ENCODE assay signal across 24 mouse cellular contexts in the genomic region with DNA sequence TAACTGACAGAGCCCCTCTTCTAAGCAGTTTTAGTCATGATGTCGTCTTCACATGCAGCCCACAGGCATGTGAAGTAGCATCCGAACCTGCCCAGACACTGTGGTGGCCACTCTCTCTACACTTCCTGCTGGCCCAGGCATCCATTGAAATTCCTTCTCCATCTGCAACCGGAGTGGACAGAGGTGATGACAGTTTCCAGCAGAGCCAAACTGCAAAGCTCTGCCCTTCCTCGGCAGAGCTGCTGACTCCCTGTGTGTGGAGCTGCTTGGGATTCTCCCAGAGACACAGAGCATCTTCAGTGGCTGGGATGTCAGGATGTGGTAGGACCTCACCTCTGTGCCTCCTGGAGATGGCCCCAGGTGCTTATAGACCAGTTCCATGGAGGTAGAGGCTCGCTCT. TPM values are rescaled to one million over a fixed set of nuclear protein-coding genes. Genes with fewer than 3 reads are reported as not detected.
"Had no signal": no experiment of that assay in that cellular context is flagged by ENCODE, and none has a peak within 500 bp of the region (broad histone marks: within the 10 kb centered on the region; RNA-seq: fewer than 3 reads in every experiment).

No protein-coding gene starts in this region.

RNA-seq across cellular contexts. Expression of gene Gm1604a, which starts 59.2 kb away (rescaled TPM):
- total RNA-seq: forebrain, postnatal 0 days; gastrocnemius, adult 18-20 months; gastrocnemius, adult 2 months; gastrocnemius, adult 8-10 months; gastrocnemius, postnatal 10 days; gastrocnemius, postnatal 14 days; gastrocnemius, postnatal 25 days; gastrocnemius, postnatal 36 days; gastrocnemius, postnatal 4 days; heart, adult 18-20 months; heart, adult 2 months had no signal
- polyA plus RNA-seq: embryonic facial prominence, embryonic 10.5 days; embryonic facial prominence, embryonic 11.5 days; embryonic facial prominence, embryonic 12.5 days; embryonic facial prominence, embryonic 13.5 days; embryonic facial prominence, embryonic 14.5 days; embryonic facial prominence, embryonic 15.5 days; erythroblast, embryonic 14.5 days; forebrain, embryonic 10.5 days; forebrain, embryonic 11.5 days; forebrain, embryonic 12.5 days; forebrain, embryonic 14.5 days; forebrain, embryonic 15.5 days; gonadal fat pad, adult 2 months; heart, adult 2 months had no signal
